In the genomic region with DNA sequence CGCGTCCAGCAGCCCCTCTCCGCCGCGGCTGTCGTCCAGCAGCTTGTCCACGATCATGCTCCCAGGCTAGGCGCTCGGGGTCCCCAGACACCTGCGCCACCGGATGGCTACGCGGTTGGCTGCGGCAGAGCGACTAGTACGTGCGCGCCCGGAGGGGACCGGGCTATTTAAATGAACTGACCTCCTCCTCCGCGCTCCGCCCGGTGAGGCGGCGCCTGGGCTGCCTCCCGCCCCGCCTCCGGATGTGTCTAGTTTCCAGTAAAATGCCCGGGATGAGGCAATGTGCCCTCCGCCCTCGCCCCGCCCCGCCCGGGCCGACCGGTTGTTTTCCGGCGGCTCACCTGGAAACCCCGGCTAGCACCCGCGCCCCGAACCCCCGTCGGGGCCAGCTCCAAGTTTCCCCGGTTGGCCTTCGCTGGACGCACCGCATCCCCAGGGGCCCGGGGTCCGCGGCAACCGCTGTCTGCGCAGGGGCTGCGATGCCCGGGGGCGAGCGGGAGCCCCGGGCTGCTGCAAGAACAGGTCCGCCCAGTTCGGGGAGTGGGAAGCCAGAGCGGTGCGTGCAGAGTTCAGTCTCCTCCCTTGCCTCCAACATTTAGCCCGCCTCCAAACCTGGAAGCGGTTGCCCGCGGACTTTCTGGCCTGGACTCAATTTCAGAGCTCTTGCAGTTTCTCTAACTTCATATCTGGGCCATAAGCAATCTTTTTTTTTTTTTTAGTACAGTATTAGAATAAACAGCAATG, we compare ENCODE assay signal across 7 mouse cellular contexts. TPM values are rescaled to one million over a fixed set of nuclear protein-coding genes. Genes with fewer than 3 reads are reported as not detected.
DNase-seq lines count a peak whose midpoint lies in the region; ATAC-seq and TF ChIP-seq lines count a peak whose summit lies in the region.

No protein-coding gene starts in this region.

- H3K4me3 ChIP-seq in embryonic facial prominence, embryonic 10.5 days, result peak overlapping the region; percentile 82
- H3K4me3 ChIP-seq in limb, embryonic 11.5 days (ENCODE audit: low read depth, low read length), result peak overlapping the region; percentile 79
- H3K4me3 ChIP-seq in midbrain, embryonic 13.5 days (replicated peaks), result peak overlapping the region; percentile 82
- H3K4me3 ChIP-seq in small intestine, adult 2 months (ENCODE audit: low read depth, low read length), result peak overlapping the region; percentile 96

- peak; percentile 99 for TF ChIP-seq POLR2A in small intestine, adult 2 months (IDR thresholded peaks at IDR 0.05; ENCODE audit: low read depth, low read length)

- H3K9ac ChIP-seq in limb, embryonic 11.5 days (ENCODE audit: low read length), result peak overlapping the region; percentile 77
- H3K9ac ChIP-seq in midbrain, embryonic 13.5 days (replicated peaks), result peak overlapping the region; percentile 77

- no peak for TF ChIP-seq CTCF in small intestine, adult 2 months (IDR thresholded peaks at IDR 0.05; ENCODE audit: extremely low read depth, insufficient read length, insufficient replicate concordance, low read depth, low read length)

- DNase-seq in adrenal gland, postnatal 14 days, result peak; percentile 97
- peak; percentile 94 for DNase-seq in embryonic facial prominence, embryonic 10.5 days (ENCODE audit: low spot score)
- peak; percentile 97 for DNase-seq in kidney, adult 11 months
- peak; percentile 91 for DNase-seq in limb, embryonic 11.5 days (ENCODE audit: low spot score)

- H3K9me3 ChIP-seq in embryonic facial prominence, embryonic 10.5 days, result no peaks in the 10 kb centered on the region
- no peaks in the 10 kb centered on the region for H3K9me3 ChIP-seq in limb, embryonic 11.5 days (ENCODE audit: control insufficient read depth, low read length)
- H3K9me3 ChIP-seq in midbrain, embryonic 13.5 days, result no peaks in the 10 kb centered on the region

- H3K36me3 ChIP-seq in embryonic facial prominence, embryonic 10.5 days (replicated peaks), result peaks cover 18% of the 10 kb centered on the region
- H3K36me3 ChIP-seq in limb, embryonic 11.5 days (ENCODE audit: control insufficient read depth, insufficient read depth, low read length), result peaks cover 3% of the 10 kb centered on the region; the same call in 1 of the 2 replicates
- peaks cover 6% of the 10 kb centered on the region; the same call in 1 of the 2 replicates for H3K36me3 ChIP-seq in midbrain, embryonic 13.5 days
- peaks cover 17% of the 10 kb centered on the region for H3K36me3 ChIP-seq in small intestine, adult 2 months (ENCODE audit: control insufficient read depth, insufficient read depth, low read length)

- ATAC-seq in granulocyte monocyte progenitor cell, adult 5-6 weeks (replicated peaks; ENCODE audit: poor library complexity, severe bottlenecking), result peak; percentile 81
- peak; percentile 96 for ATAC-seq in limb, embryonic 11.5 days (ENCODE audit: insufficient number of reproducible peaks, low FRiP score, low TSS enrichment, low read depth)
- ATAC-seq in midbrain, embryonic 13.5 days, result peak; percentile 94

- H3K27ac ChIP-seq in embryonic facial prominence, embryonic 10.5 days (replicated peaks), result peak overlapping the region; percentile 91
- peak overlapping the region; percentile 73 for H3K27ac ChIP-seq in limb, embryonic 11.5 days (replicated peaks; ENCODE audit: low read depth, low read length)
- no peak overlapping the region for H3K27ac ChIP-seq in midbrain, embryonic 13.5 days
- peak overlapping the region; percentile 89 for H3K27ac ChIP-seq in small intestine, adult 2 months (ENCODE audit: insufficient read depth, low read depth, low read length)

- WGBS in embryonic facial prominence, embryonic 10.5 days, result under 1% methylated on average over 67 of the region's 67 CpGs
- WGBS in limb, embryonic 11.5 days, result under 1% methylated on average over 67 of the region's 67 CpGs
- WGBS in midbrain, embryonic 13.5 days, result 2% methylated on average over 50 of the region's 67 CpGs
- WGBS in small intestine, adult 2 months, result under 1% methylated on average over 67 of the region's 67 CpGs

- H3K4me1 ChIP-seq in embryonic facial prominence, embryonic 10.5 days, result peaks cover 43% of the 10 kb centered on the region
- peaks cover 6% of the 10 kb centered on the region for H3K4me1 ChIP-seq in limb, embryonic 11.5 days (ENCODE audit: control insufficient read depth, insufficient read depth, low read length)
- peaks cover 28% of the 10 kb centered on the region for H3K4me1 ChIP-seq in midbrain, embryonic 13.5 days (replicated peaks)
- peaks cover 9% of the 10 kb centered on the region for H3K4me1 ChIP-seq in small intestine, adult 2 months (ENCODE audit: control insufficient read depth, insufficient read depth, insufficient read length, low read length)

- H3K4me2 ChIP-seq in limb, embryonic 11.5 days (ENCODE audit: low read depth, severe bottlenecking), result peak overlapping the region; percentile 94
- H3K4me2 ChIP-seq in midbrain, embryonic 13.5 days (replicated peaks), result peak overlapping the region; percentile 97

- H3K27me3 ChIP-seq in embryonic facial prominence, embryonic 10.5 days (replicated peaks; ENCODE audit: low read depth, poor library complexity, severe bottlenecking), result no peaks in the 10 kb centered on the region
- H3K27me3 ChIP-seq in limb, embryonic 11.5 days (ENCODE audit: control insufficient read depth, insufficient read depth, low read length), result no peaks in the 10 kb centered on the region
- H3K27me3 ChIP-seq in midbrain, embryonic 13.5 days, result peaks cover 27% of the 10 kb centered on the region
- no peaks in the 10 kb centered on the region for H3K27me3 ChIP-seq in small intestine, adult 2 months (ENCODE audit: control insufficient read depth, insufficient read depth, low read length)

RNA-seq across cellular contexts. Expression of gene Nfkbiz, which starts 16.5 kb away (rescaled TPM):
- 8.6 and 9.9 TPM in 2 replicates for total RNA-seq in adrenal gland, postnatal 14 days (2021)
- polyA plus RNA-seq in embryonic facial prominence, embryonic 10.5 days (2016; fragmentation: Nextera tagmentation; extraction: Ambion mirVana), result 2.1 and 2.8 TPM in 2 replicates
- 3.4 and 5.0 TPM in 2 replicates for total RNA-seq in granulocyte monocyte progenitor cell, adult 5-6 weeks (2014; fragmentation: Nextera tagmentation)
- total RNA-seq in granulocyte monocyte progenitor cell, adult 5-6 weeks (2017), result 16.2 and 16.4 TPM in 2 replicates
- polyA plus RNA-seq in limb, embryonic 11.5 days (2014; fragmentation: Nextera tagmentation; extraction: Ambion mirVana), result 4.1 and 4.4 TPM in 2 replicates
- 0.89 and 0.98 TPM in 2 replicates for polyA plus RNA-seq in midbrain, embryonic 13.5 days (2015; fragmentation: Nextera tagmentation; extraction: Ambion mirVana)
- polyA plus RNA-seq in small intestine, adult 2 months (2012; rRNA removed), result 38.6 and 53.2 TPM in 2 replicates
